Mouse (Mus musculus) c-Kit-positive CD71-negative TER-119-negative erythroid progenitor cells, embryonic 14.5 days (primary cell): ENCODE measurements around the gene Luzp1.
A peak's percentile ranks its signal among the peaks of the same experiment; 100 is the strongest.

ENCODE experiments used
- DNase-seq: peaks from one replicate; pipeline ENCODE4 v3.0.0-alpha.2; 2013; ENCODE audit warnings: low read depth

The Luzp1 gene

DNA sequence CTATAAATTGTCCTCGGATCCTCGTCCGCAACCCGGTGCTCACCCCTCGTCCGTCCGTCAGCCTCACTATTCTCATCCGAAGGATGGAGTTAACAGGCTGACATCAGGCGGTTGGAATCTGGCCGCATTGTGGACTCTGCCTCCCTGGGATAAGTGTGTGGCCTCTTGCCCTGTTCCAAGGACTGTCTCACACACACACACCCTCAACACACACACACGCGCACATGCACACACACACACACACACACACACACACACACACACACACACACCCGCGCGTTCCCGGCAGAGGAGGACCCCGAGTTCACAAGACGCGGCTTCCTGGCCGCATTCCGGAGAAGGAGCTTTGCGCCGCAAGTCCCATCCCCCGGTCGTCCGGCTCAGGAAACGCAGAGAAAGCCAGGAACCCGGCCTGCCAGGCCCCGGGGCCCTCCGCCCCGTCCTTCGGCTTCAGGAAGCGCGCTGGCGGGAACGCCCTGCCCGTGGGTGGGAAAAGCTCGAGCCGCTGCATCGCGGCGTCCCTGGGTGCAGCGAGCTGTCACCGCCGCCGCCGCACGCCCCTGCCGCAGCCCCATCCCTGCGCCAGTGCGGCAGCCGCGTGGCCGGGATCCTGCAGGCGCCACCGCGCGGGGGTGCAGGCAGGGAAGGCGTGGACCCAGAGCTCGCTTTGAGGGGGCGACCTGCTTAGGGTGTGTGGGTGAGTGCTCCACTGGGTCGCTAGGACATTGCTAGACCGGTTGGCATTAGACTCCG lies 7.3 kb upstream of the Luzp1 start, which contains the start of gene 6030445D17Rik:
Gene 6030445D17Rik, plus strand, starts transcription at position 165 of the 753 bp plus-strand sequence.
- DNase-seq = peak; percentile 10

DNA sequence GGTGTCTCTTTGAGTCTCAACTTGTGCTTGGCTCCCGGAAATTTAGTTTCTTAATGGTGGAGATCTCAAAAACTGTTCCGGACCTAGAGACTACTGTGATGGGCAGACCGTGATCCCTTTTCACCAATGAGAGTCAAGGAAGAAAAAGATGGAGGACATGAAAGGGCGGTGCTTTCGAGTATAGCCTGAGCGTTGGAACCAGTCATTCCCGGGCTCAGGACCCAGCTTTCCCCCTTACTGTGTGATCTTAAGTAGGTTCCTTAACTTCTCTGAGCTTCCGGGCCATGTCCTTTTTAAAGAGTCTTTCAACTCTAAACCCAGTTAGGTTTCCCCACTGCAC lies 6.8 kb upstream of the Luzp1 start:
- DNase-seq = no peak

DNA sequence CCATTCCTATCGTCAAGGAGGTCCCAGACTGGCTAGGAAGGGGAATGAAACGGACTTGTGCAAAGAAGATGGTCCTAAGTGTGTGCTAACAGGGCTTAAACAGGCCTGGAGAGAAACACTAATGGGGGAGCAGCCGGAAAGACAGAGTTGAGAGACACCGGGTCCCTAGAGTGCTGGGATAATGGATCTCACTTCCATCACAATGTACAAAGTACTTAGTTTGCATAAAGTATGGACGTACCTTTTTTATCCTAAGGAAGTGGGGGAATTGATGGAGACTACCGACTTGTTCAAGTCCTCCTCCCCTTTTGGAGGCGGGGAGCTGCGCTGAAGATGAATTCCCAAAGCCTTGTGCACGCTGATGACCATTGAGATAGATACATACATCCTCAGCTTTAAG lies 6.1 kb upstream of the Luzp1 start:
- DNase-seq = no peak

DNA sequence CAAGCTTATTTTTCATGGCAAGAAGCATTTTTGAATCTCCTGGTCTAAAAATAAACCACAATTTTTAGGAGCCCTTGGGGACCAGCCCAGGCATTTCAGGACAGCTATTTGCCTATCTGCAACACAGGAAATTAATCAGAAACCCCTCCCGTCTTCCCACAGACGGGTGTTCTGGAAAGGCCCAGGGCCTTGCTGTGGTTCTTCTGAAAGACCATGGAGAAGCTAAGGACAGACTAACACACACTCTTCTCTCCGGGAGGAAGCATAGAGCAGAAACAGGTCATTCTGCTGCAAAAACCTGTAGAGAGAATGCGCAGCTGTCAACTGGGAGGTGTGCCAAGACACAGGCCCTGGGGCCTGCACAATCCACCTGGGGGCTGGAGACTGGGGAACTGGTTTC lies 3.3 kb upstream of the Luzp1 start:
- no peak for DNase-seq

DNA sequence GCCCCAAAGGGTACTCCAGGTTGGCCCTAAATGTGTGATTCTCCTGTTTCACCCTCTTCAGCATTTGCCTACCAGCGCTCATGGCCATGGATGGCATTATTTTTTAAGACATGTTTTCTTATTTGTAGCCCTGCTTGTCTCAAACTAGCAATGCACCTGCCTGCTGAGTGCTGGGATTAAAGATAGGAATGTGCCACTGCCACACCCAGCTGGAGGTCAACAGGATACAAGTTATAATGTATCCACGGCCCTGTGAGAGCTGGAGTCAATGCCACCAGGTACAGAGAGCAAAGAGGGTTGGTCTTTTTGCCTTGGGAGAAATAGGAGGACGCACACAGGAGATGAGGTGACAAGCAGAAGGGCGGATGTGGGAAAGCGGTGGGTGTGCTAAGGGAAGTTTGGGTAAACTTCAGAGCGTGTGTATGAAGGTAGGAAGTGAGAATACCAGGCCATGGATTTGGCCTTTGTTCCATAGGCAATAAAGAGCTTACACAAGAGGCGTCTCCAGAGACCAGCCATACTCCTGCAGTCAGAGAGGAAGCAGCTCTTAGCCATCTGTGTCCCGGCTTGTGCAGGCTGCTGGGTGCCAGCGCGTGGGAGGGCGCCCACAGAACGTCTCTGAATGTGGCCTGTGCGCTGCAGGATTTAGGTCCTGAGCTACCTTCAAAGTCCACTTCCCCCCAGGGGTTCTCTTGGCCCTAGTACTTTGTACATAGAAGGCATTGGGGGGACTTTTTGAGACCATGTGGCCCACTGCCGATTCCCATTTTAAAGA lies 821 bp upstream of the Luzp1 start:
- DNase-seq = peak; percentile 26

DNA sequence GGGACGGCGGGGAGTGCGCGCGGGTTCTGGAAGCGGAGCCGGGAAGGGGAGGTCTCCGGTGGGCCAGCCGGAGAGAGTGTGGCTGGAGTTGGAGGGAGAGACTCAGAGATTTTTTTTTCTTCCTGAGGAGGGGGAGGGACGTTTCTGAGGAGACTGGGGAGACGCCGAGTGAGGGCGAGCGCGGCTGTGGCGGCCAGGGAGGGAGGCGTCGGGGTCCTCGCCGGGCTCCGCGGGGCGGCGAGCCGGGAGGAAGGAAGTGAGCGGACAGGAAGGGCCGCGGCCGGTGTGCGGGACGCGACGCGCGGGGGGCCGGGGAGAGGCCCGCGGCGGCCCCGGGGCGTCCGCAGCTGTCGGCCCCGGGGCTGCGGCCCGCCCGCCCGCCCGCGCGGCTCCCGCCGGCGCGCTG lies 383 bp downstream of the Luzp1 start:
- peak; percentile 24 for DNase-seq

DNA sequence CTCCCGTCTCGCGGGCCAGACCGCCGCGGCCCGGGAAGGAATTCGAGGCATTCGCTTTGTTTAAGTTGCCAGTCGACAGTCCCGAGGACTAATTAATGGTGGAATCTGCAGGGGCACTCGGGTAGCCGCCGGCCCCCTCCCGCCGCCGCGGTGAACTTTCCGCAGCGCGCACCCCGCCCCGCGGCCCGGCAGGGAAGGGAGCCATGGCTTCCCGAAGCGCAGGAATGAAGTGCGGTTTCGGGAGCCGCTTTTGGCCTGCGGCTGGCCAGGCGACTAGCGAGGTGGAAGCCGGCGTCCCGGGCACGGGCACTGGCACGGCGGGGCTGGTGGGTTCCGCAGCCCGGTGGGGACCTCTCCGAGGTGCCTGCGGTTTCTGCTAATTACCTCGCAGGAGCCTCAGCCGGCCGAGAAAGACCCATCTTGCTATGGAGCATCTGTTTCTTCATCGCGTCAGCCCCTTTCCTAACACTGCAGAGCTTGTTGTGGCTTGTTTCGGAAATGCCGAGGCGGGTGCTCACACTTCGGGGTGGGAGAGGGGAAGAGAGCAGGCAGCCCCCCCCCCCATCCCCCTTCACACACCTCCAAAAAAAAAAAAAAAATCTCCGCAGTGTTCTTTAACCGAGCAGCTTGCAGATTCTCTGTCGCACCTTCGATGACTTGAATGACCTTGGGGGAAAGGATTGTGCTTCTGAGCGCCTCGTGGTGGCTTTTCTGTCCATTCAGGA lies 948 bp downstream of the Luzp1 start:
- DNase-seq = peak; percentile 19

DNA sequence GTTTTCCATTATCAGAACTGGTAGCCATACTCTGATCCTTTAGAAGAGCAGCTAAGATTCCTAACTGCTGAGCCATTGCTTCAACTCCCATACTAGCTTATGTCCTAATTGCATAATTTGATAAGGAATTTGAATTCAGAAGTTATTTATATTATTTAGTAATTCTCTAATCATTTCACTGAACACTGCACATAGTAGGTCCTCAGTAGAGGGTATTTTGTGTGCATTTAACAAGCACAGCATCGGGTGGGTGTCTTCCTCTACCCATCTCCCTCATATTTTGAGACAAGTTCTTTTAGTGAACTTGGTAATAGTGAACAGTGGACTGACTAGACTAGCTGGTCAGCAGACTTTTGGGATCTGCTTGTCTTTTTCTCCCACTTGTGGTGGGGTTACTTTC lies 7.1 kb downstream of the Luzp1 start:
- DNase-seq = no peak

DNA sequence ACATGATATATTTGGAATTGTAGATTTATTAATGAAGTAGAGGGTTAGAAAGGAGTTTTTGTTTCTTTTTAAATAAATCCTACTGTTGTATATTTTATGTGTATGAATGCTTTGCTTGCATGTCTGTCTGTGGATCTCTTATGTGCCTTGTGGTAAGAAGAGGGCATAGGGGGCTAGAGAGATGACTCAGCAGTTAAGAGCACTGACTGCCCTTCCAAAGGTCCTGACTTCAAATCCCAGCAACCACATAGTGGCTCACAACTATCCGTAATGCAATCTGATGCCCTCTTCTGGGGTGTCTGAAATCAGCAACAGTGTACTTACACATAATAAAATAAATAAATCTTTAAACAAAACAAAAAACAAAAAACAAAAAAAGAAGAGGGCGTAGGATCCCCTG lies 17.0 kb downstream of the Luzp1 start:
- no peak for DNase-seq

DNA sequence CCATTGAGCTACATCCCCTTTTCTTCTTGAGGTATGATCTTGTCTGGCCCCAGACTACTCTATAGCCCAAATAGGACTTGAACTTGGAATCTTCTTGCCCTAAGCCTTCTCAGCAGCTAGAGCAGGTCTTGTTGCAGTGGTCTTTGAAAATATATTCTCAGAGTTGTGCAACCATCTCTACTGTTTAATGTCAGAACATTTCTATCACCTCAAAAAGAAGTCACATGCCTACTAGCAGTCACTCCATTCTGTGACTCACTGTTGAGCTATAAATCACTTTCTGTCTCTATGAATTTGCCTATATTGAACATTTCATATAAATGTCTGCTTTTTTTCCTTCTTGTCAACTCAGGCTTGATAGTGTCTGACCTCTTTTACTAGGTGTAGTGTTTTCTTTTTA lies 26.4 kb downstream of the Luzp1 start:
- DNase-seq = no peak

DNA sequence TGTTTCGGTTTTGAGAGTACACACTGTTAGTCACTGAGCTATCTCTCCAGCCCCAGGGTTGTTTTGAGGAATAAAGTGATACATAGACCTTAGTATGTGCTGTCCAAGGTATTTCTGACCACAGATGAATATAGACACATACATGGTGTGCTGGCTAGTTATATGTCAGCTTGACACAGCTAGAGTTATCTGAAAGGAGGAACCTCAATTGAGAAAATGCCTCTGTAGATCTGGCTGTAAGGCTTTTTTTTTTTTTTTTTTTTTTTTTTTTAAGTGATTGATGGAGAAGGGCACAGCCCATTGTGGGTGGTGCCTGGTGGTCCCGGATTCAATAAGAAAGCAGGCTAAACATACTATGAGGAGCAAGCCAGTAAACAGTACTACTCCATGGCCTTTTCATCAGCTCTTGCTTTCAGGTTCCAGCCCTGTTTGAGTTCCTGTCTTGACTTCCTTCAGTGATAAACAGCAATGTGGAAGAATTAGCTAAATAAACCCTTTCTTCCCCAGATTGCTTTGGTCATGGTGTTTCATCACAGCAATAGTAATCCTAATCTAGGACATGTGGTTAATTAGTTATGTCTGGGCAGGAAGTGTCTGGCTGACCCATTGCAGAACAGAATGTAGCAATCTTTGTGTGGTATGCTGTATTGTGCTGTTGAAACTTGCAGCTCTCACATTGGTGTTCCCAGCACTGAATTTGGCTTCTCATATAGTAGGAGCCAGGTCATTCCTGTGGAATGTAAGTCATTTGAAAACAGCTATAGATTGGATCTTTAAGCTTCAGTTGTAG lies 36.1 kb downstream of the Luzp1 start:
- DNase-seq = no peak

DNA sequence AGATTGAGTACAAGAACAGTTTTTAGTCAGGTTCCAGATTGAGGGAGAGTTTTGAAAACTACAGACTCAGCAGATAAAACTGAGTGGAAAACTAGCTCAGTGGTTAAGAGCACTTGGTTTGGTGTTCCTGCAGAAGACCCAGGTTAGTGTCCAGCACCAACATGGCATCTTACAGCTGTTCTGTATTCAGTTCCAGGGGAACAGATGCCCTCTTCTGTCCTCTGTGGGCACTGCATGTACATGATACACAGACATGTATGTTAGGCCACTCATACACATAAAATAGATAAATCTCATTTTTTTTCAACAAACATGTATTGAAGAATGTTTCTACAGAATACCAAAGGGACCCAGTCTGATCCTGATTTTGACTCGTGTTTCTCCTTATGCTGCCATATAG lies 40.3 kb downstream of the Luzp1 start:
- DNase-seq = no peak

DNA sequence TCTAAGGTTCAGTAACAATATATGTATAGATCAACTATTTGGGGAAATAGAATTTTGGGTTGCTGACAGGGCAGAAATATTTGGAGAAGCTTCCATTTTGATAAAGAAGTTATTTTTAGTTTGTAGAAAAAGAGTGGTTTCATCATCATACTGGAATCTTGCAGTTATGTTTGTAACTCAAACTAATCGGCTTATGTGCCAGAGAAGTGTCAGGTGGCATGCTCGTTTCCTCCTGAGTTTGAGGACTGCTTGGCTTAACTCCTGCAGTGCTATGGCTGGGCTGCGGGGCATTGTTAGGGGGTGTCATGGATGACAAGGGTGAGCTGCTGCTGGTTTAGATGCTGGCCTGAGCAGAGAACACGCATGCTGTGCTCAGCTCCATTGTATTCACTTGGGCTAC lies 42.1 kb downstream of the Luzp1 start:
- no peak for DNase-seq

DNA sequence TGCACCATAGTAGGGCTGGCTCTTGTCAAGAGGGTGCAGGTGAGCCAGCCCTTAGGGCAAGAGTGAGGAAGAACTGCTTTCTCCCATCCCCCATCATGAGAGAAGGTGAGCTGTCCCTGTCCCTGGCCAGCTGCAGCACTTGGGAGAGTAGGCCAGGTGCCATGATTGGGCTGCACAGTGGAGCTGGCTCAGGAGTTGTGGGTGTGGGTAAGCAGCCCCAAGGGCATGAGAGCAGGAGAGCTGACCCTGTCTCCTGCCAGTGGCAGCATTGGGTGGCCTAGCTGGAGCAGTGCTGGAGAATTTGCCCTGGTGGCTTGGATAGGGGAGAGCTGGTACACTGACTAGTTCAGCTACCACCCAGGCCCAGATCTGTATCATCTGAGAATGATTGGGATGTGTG lies 43.3 kb downstream of the Luzp1 start:
- no peak for DNase-seq

DNA sequence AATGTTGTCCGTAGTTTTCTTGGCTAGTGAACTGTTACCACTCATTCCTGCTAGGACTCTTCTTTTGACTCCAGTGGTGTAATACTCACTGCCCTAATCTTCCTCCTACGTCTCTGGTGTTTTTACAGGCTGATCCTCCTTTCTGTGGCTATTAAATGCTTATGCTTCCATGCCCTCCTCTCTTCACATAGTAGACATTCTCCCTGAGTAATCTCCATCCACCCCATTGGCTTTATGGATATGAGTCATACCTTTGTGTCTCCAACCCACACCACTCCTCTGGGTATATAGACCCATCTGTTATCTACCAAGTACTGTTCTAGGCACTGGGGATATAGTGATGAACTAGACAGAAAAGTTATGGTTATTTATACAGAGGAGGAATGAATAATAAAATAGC lies 48.6 kb downstream of the Luzp1 start:
- no peak for DNase-seq

DNA sequence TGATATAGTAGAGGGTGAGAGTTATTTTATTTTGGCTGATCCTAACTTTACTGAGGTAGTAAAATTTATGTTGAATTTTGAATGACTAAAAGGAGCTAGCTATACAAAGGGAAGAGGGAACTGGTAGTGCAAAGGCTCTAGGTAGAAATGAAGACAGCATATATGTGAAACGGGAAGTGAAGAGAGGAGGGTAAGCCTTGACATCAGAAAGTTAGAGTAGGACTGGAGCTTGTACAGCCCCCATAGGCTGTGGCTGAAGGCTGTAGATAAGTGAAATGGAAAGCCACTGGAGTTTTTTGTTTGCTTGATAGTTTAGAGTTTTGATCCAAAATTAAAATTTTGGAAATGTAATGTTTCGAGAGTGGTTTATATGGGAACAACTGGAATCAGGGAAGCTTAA lies 49.0 kb downstream of the Luzp1 start:
- no peak for DNase-seq

DNA sequence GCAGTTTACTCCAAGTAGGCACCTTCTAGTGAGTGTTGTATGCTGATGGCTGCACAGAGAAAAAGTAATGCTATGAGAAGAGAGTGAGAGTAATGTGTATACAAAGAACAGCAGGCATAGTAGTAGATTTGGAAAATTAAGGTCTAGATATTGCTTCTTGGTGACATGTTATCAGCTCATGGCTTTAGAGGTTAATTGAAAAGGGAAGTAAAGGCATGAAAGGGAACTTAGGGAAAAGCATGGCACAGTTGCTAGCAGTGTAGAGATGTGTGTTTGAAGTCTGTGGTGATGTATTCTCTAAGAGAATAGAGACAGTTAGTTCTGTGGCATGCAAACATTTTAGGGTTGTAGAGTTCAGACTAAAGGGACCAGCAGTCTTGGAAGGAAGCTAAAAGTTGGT lies 50.3 kb downstream of the Luzp1 start:
- DNase-seq = no peak

DNA sequence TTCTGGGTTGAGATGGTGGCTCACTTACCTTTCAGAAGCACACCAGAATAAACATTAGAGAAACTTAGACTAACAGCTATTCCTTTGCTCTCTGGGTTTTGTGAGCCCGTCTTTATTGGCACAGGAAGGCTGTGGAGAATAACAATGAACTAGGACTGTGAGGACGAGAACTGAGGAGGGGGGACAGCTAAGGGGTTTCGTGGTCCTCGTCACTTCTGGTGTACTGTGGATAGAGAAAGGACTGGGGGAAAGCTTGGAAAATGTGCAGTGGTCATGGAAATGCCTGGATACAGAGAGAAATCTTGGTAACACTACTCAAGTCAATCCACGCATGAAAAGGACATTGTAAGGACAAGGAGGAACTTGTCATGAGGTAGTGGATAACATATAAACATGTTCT lies 52.3 kb downstream of the Luzp1 start:
- DNase-seq = no peak

DNA sequence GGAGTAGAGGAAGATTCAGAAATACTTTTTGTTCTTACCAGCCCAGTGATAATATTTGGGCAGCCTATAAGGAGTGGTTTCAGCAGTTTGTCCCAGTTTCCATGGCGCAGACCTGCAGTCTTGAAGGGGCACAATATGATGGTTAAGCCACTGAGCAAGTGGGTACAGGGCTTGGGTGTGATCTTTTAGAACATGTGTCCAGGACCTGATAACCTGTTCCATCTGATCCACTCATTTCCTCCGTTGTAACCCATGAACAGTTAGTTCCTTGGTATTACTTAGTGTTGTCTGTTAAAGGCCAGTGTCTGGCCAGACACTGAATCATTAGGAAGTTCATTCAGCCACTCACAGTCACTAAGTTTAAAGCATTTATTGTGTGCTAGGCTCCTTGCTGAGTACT lies 54.7 kb downstream of the Luzp1 start:
- no peak for DNase-seq

DNA sequence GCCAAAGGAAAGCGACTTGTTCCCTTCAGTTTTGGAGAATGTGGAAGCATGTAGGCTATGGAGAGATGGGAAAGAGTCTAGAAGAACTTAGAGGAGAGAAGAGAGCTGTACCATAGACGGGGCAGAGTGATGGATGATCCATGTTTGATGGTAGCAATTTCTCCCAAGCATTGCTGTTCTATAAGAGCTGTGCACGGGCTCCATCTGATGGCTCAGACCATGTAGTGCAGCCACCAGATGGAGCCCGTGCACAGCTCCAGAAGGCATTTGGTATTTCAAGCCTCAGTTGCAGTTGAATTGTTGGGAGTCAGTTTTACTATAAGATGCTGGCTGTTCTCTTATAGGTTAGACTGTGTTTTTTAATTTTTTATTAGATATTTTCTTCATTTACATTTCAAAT lies 56.9 kb downstream of the Luzp1 start:
- no peak for DNase-seq

DNA sequence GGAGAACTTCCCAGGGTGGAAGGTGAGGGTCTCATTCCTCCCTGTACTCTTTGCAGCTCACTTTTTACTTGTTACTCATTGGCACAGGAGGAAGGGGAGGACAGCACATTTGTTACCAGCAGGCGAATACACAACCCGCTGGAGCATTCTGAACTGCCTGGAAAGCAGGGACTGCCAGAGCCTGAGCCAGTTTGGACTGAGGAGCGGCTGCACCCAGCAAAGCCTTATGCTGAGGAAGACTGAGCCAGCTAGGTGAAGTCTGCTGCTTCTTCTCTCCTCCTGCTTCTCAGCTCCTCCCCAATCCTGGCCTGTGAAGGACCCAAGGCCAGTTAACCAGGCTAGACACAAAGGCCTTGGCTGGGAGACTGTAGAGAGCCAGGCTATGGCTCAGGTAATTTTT lies 75.6 kb downstream of the Luzp1 start:
- no peak for DNase-seq

DNA sequence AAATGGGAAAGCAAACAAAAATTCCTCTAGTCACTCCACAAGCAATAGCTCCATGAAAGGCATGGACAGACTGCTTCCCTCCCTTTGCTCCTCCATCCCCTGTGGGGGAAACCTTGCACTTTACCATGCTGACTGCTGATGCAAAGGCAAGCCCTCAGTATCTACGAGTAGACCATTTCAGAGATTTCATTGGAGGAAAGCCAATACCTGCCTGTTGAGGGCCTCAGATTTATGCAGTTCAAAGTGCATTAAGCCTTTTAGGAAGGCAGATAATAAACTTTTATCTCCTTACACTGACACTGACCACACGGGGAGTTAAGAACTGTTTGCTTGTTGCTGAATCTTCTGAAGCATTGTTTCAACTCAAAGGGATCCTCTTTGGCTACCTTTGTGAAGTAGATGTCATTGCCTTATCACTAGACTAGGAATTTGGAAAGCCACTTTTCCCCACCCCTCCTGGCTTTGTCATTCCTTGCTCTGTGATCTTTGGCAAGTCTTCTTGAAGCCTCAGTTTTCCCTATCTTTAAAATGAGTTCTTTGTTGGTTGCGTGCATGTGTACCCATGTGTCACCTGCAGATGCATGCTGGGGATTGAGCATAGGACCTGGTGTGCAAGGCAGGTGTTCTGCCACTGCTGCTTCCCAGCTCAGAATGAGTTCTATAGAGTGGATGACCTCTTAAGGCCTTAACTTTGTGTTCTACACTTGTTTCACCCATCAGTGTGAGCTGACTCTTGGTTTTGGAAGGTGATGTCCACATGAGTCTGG lies 76.9 kb downstream of the Luzp1 start:
- DNase-seq = no peak
